Mouse (Mus musculus) heart, postnatal 0 days (tissue): ENCODE measurements around the gene Sap25.

Experiments
- CTCF ChIP-seq: IDR thresholded peaks from 2 replicates; pipeline ENCODE4 v1.5.1; 2016; ENCODE audit warnings: antibody characterized with exemption, control low read depth, low read depth
- EP300 ChIP-seq: IDR thresholded peaks from 2 replicates; pipeline ENCODE4 v1.6.1; 2016; ENCODE audit warnings: antibody characterized with exemption, low read depth

GRCm38 (mm10) chr5:137599600-137599999 is 41.5 kb upstream of the Sap25 start:
- TF ChIP-seq CTCF (no peak), EP300 (no peak)
